Mouse (Mus musculus) left cerebral cortex, adult 2 months (tissue): ENCODE measurements around the gene Chga. TPM values are rescaled to one million over a fixed set of nuclear protein-coding genes. Genes with fewer than 3 reads are reported as not detected.
A peak's percentile ranks its signal among the peaks of the same experiment; 100 is the strongest.

ENCODE experiments used
- DNase-seq, 2 experiments: peaks; one replicate each; pipeline ENCODE4 v3.0.0; 2021 to 2022; ENCODE audit warnings: low spot score in 2 of 2, mixed read lengths in 1 of 2; ENCODE audit errors: extremely low spot score in 1 of 2
- H3K27ac ChIP-seq: fragments of 200-600 bp; 2 replicates; pipeline ENCODE4 v1.8.1; 2022
- H3K4me3 ChIP-seq: fragments of 200-600 bp; 2 replicates; pipeline ENCODE4 v1.8.1; 2022
- CTCF ChIP-seq: fragments of 200-600 bp; IDR thresholded peaks from 2 replicates; pipeline ENCODE4 v1.8.1; 2022; ENCODE audit warnings: antibody characterized with exemption, mild to moderate bottlenecking, moderate library complexity
- intact Hi-C: fragments of 180-260 bp; cut with DNase I; formaldehyde crosslinking; loops from one replicate; pipeline ENCODE4 v1.15.1; 2025
- total RNA-seq, 2 experiments: library from RNA; stranded (reverse); gene quantifications; 2 replicates each; pipeline ENCODE4 v1.2.3; 2021

Gene Chga
- total RNA-seq, 2 experiments from 2014 or later: 176 to 177 TPM

DNA sequence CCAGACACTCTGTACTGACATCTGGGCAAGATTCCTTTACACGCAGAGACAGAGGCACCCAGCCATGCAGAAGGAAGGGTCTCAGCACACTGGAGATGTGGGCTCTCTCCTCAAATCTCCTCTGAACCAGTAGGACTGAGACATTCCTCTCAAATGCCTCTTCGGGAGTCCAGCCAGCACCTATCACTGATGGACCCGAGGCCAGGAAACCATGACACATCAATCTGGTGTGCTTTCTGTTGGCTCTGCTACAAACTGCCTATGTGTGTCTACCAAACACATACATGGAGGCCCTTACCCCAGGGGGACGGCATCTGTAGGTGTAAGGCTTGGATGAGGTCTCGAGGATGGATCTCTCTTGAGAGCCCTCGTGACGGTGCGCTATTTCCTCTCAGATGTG is 32.3 kb downstream of the Chga start:
- no peak for TF ChIP-seq CTCF
- no peak for DNase-seq
- Histone ChIP-seq H3K27ac (no peak overlapping the region), H3K4me3 (no peak overlapping the region)
- intact Hi-C loops: no loop called here

DNA sequence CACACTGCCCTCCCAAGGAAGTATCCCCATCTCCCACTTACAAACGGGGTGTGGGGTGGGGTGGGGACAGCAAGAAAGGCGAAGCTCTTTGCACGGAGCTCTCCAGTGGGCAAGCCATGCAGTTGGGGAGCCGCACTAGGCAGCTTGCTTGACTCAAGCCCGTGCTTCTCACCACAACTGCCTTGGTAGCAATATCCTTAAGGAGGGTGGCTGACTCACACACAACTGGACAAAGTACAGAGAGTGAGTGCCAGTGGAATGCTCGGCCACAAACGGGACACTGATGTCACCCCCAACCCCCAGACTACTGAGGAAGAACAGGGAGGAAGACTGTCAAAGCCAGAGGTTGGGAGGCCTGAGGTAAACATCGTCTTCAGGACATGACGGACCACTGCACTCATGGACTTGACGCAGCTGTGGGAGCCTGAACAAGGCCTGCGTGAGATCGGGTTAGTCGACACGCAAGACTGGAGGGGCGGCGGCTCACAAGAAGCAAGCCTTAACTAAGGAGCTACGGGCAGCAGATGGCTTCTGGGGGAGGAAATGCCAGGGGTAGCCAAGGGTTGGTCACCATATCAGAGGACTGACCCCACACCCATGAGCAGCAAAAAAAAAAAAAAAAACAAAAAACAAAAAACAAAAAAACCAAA is 36.1 kb downstream of the Chga start:
- no peak for DNase-seq
- H3K4me3 ChIP-seq: no peak overlapping the region
- no peak overlapping the region for H3K27ac ChIP-seq
- no peak for TF ChIP-seq CTCF
- intact Hi-C loops: no loop called here

- peak overlapping the region; percentile 45 for H3K27ac ChIP-seq
- DNase-seq: peak; percentile 63 to 66
- intact Hi-C loops: no loop called here
Measured at GRCm38 (mm10) chr12:102593699-102594098, 38.9 kb downstream of the Chga start.

GRCm38 (mm10) chr12:102594627-102595026 is 39.9 kb downstream of the Chga start:
- intact Hi-C loops: no loop called here
- TF ChIP-seq CTCF: no peak; the same call in 1 of the 2 replicates
- no peak for DNase-seq
- Histone ChIP-seq H3K4me3 (no peak overlapping the region), H3K27ac (peak overlapping the region; percentile 45; the same call in 1 of the 2 replicates)

More at GRCm38 (mm10) chr12:102593699-102594098, 38.9 kb downstream of the Chga start:
- H3K4me3 ChIP-seq: no peak overlapping the region
- no peak for TF ChIP-seq CTCF

DNA sequence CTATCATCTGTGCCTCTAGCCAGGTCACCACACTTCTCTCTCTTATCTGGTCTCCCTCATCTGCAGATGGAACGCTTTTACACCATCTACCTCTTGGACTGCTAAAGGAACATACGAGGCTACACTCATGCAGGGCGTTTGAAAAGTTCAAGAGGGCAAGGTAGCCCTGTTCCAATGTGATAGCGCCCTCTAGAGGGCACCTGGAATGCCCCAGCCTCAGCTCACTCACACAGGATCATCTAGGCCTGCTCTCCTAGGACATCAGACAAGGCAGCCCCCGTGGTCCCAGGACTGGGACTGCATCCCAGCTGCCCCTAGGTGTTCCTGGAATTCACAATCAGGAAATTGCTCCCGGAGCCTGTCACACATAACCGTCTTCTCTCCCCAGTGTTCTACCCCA is 41.6 kb downstream of the Chga start:
- TF ChIP-seq CTCF: peak; percentile 52
- Histone ChIP-seq H3K4me3 (no peak overlapping the region), H3K27ac (no peak overlapping the region)
- intact Hi-C loops: no loop called here
- DNase-seq: no peak

DNA sequence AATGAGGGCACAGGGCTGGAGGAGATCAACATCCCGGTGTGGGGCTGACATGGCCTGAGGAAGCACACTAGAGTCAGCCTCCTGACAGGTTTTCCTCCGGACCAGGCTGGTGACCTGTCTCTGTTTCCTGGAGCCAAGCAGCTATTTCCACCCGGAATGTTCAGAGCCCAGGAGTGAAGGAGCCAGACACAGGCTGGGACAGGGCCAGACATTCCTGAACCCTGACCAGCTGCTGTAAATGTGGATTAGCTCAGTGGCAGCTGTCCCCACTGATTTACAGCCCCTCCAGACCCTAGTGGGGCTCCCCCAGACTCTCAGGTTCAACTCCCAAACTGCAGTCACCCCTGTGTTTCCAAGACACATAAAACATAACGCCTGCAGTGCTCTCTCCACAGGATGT is 42.7 kb downstream of the Chga start:
- Histone ChIP-seq H3K27ac (no peak overlapping the region), H3K4me3 (no peak overlapping the region)
- DNase-seq: no peak
- TF ChIP-seq CTCF: no peak
- intact Hi-C loops: no loop called here

- H3K27ac ChIP-seq: no peak overlapping the region
- H3K4me3 ChIP-seq: no peak overlapping the region
- TF ChIP-seq CTCF: peak; percentile 33
- intact Hi-C loops: no loop called here
- DNase-seq: no peak
Measured at GRCm38 (mm10) chr12:102598535-102598934, 43.8 kb downstream of the Chga start.

GRCm38 (mm10) chr12:102599801-102600200 is 45.0 kb downstream of the Chga start:
- Histone ChIP-seq H3K4me3 (no peak overlapping the region), H3K27ac (no peak overlapping the region)
- no peak for TF ChIP-seq CTCF
- no peak for DNase-seq
- intact Hi-C loops: no loop called here

DNA sequence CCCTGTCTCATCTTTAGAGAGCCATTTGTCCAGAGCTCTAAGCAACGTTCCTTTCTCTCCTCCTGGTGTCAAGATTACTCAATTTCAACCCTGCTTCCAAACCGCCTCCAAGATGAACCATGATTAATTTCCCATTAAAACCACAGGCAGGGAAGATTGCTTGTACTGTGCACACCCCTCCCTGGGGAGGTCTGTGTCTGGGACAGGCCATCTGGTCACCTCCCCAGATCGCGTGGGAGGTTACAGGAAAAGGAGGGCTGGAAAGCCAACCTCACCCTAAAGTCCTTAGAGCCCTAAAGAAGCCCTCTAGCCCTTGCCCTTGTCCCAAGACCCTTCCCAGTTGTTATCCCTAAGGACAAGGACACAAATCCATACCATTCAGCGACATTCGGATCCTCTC is 45.6 kb downstream of the Chga start:
- TF ChIP-seq CTCF: no peak
- no peak for DNase-seq
- H3K27ac ChIP-seq: no peak overlapping the region
- intact Hi-C loops: no loop called here
- no peak overlapping the region for H3K4me3 ChIP-seq

DNA sequence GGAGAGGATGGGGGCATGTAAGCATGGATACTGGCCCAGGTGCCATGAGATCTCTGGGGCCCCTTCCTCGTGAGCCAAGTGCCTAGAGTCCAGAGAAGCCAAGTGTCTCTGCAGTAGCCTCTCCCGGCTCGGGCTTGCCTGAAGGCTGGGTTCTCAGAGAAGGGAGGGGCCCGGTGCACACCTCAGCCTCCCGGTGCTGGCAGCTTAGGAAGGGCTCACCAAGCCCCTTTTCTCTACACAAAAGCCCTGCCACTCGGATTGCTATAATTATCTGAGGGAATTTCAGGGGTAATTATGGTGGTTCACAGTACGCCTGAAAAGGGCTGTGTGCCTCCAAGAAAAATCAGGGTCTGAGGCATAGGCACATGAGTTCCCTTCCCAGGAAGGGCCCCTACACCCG is 47.1 kb downstream of the Chga start:
- intact Hi-C loops: no loop called here
- TF ChIP-seq CTCF: no peak

DNA sequence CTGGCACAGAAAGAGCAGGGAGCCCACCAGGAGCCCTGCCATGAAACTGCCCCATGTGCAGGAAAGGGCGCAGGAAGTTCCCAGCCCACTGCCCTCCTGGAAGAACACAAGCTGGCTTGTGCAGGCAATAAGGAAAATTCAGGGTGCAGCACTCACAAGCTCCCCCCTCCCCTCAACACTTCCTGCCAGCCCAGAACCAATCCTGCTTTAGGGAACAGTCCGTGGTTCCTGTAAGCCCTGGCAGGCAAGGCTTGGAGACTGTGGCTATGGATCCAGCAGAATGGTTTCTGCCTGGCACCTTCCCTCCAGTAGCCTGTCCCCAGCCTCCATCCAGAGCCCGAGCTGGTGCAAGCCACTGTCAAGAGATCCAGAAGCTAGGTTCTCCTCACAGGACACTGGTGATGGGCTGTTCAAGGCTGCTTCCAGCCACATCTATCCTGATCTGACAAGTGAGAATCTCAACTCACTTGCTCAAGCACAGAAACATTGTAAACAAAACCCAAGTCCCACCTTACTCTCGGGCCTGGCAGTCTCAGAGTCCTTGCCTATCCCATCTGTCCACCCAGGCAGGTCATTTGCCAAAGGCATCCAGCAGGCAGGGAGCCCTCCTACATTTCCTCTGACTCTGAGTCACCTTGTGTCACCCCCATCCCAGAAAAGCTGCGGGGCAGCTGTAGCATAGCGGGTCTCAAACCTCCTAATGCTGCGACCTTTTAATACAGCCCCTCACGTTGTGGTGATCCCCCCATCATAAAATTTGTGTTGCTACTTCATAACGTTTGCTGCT is 47.7 kb downstream of the Chga start:
- DNase-seq: no peak
- intact Hi-C loops: no loop called here
- no peak for TF ChIP-seq CTCF
- Histone ChIP-seq H3K27ac (no peak overlapping the region), H3K4me3 (no peak overlapping the region)

More for the DNA sequence above, 47.1 kb downstream of the Chga start:
- H3K4me3 ChIP-seq: no peak overlapping the region
- no peak overlapping the region for H3K27ac ChIP-seq
- no peak for DNase-seq

DNA sequence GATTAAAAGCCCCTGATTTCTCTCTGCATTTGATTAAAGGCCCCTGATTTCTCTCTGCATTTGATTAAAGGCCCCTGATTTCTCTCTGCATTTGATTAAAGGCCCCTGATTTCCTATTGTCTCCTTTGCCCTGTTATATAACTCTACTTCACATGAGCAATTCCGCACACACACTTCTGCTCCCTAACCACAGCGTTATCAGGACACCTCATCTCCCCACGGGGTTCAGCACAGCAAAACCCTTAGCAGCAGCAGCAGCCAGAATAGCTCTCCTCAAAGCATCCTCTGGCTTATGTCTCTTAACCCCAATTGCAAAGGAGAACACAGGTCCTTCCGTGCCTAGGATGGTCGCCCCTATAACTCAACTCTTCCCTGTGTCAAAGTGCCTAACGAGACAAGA is 50.8 kb downstream of the Chga start:
- no peak for TF ChIP-seq CTCF
- DNase-seq: no peak
- Histone ChIP-seq H3K27ac (no peak overlapping the region), H3K4me3 (no peak overlapping the region)
- intact Hi-C loops: no loop called here
